Mouse (Mus musculus) brown adipose tissue, adult 24 weeks (tissue): ENCODE data around the gene Tbxas1. TPM values are rescaled to one million over a fixed set of nuclear protein-coding genes. Genes with fewer than 3 reads are reported as not detected.
A peak's percentile ranks its signal among the peaks of the same experiment; 100 is the strongest.

Experiments
- H3K27ac ChIP-seq: fragments of 200-500 bp; replicated peaks from 2 replicates; pipeline ENCODE4 v1.5.1; 2012; ENCODE audit warnings: low read depth, mild to moderate bottlenecking, low read length
- H3K4me1 ChIP-seq: fragments of 200-500 bp; 2 replicates; pipeline ENCODE4 v1.6.1; 2012; ENCODE audit warnings: low read length, mixed read lengths; ENCODE audit not compliant: control insufficient read depth, insufficient read depth, insufficient read length
- H3K4me3 ChIP-seq: fragments of 200-500 bp; 2 replicates; pipeline ENCODE4 v1.5.1; 2012; ENCODE audit warnings: low read depth, mild to moderate bottlenecking, low read length, moderate library complexity; ENCODE audit not compliant: insufficient read depth
- polyA plus RNA-seq: library from polyadenylated mRNA; stranded (reverse); fragments of >200 nt; gene quantifications from 2 replicates; pipeline ENCODE4 v1.2.4, GENCODE M21; 2012; ENCODE audit not compliant: missing spikeins, insufficient read depth, insufficient read length

Tbxas1 gene
- polyA plus RNA-seq, 1 experiment, result 1.4 TPM

DNA sequence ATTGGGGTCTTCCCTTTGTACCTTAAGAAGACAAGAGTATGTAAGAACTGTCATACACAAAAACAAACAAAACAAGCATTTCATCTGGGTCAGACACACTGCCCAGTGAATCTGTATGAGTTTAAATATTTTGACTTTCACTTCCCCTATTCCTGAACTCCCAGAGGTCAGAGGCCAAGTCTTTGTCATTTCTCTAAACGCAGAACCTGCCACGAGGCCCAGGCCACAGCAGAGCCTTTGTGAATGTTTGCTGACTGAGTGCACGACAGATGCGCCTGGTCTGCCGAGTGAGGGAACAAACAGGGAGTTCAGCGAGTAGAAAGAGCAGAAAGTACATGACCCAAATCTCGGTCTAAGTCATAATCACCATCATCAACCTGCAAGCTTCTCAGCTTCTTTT lies 4.2 kb upstream of the Tbxas1 start:
- peaks cover 9% of the 10 kb centered on the region for H3K4me1 ChIP-seq
- no peak overlapping the region for H3K27ac ChIP-seq
- no peak overlapping the region for H3K4me3 ChIP-seq

DNA sequence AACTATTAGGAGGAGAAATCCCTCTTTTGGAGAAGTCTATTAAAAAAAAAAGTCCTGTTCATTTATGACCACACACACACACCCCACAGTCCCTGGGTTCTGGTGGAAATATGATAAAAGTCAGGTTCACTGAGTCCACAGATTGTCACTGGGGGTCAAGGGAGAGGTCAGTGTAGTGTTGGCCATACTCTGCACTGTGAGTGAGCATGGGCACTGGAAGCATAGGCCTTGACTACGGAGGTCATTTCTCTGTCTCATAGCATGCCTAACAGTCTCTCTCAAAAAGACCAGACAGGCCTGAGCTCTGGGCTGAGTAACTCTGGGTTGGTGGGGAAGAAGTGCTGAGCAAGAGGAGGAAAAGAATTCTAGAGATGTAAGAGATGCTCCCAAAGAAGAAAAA lies 1.9 kb upstream of the Tbxas1 start:
- Histone ChIP-seq H3K27ac (no peak overlapping the region), H3K4me1 (peaks cover 9% of the 10 kb centered on the region), H3K4me3 (no peak overlapping the region)

DNA sequence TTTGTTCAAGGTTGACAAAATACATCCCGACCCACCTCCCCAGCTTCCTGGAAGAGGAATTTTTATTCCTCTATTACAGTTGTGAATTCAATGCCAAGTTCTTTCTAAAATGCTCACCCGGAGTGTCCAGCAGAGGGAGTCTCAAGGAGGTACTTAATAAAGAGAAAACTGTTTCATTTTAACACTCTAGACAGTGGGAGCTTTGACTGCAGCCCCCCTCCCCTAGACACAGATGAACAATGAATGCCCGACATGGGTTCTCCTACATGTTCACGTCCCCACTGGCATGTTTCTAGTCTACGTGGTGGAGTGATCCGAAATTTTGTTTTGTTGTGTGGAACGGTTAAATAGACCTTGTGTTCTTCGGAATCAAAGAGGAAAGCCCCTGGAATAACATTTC lies 1.2 kb upstream of the Tbxas1 start:
- Histone ChIP-seq H3K4me1 (peaks cover 9% of the 10 kb centered on the region), H3K27ac (no peak overlapping the region), H3K4me3 (peak overlapping the region; percentile 68)

DNA sequence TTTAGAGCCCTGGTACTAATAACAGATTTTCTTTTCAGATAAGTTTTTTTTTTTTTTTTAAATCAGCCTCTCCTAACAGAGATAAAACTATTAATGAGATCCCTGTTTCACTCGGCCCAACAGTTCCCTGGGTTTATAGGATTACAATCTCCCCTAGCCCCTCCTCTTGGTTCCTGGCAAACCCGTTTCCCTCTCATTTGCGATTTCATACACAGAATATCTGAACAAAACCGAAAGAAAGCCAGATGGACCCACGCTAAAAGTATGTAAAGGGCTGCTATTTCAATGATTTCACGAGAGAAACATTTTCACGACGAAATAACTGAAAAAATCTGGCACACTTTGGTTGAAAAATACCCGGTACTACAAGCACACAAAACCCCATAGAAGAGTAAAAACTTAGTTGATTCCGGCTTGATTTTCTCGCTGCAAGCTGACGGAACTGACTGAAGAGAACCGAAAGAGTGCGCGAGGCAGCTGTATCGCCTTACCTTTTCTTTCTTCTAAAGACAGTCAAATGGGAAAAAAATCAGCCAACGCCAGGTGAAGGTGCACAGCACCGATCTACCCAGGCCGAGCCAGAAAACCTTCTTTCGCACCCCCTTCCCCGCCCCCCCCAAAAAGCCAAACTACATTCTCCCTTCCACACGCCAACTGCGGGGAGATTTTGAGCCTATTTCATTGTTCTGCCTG lies 493 bp upstream of the Tbxas1 start:
- peak overlapping the region; percentile 75 for H3K27ac ChIP-seq
- peak overlapping the region; percentile 98 for H3K4me3 ChIP-seq
- peaks cover 9% of the 10 kb centered on the region for H3K4me1 ChIP-seq

DNA sequence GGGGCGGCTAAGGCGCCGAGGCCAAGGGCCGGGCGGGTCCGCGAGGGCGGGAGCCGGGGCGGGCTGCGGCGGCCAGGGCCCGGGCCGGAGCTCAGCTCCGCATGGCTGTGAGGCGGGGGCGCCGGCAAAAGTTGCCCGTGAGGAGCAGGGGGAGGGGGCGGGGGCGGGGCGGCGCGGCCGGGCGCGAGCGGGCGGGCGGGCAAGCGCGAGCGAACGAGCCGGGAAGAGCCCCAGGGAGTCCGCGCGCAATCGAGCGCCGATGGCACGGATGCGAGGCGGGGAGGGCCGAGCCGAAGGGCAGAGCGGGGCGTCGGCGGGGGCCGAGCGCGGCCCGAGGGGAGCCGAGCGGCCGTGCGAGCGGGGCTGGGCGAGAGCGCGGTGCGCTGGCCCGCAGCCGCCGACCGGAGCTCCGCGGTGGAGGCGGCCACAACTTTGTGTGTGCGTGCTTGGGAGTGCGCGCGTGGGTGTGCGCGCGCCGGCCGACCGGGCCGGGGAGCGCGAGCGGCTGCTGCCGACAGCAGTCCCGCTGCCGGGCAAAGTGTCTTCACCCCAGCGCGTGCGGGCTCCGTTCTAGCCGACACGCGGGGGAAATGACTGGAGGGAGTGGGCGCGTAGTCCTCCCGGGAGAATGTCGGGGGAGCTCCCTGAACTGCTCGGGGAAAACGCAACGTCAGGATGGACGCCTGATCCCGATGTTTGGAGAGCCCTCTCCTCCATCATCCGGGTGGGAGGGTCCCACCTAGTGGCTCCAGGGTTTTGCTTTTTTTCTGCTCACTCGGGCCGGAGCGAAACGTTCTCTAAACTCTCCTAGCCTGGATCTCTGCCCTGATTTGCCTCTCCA lies 1.1 kb downstream of the Tbxas1 start, which contains the start of gene Hipk2:
Hipk2 (minus strand) TSS at position 95 of the 841 bp plus-strand sequence.
- H3K4me3 ChIP-seq, result peak within 1 kb of the TSS; percentile 98
- H3K27ac ChIP-seq, result peak within 1 kb of the TSS; percentile 78
- peaks cover 3% of the 10 kb centered on the region; the same call in 1 of the 2 replicates for H3K4me1 ChIP-seq

DNA sequence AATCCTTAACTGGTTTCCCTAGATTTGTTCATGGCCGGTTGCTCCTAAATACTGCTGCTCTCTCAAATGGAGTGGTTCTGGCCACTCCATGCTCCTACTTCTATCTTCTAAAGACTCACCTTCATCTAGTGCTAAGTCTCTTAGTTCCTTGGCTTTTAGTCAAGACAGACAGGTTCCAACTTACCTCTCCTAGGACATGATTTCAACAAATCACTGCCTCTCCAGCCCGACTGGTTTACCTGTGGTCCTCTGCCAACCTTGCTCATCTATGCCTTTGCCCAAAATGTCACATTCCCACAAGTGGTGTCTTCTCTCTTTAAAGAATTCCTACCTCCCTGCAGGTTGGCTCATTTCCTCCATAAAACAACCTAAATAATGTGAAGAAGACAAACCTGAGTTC lies 2.5 kb downstream of the Tbxas1 start:
- Histone ChIP-seq H3K27ac (no peak overlapping the region), H3K4me3 (no peak overlapping the region), H3K4me1 (peaks cover 3% of the 10 kb centered on the region; the same call in 1 of the 2 replicates)

DNA sequence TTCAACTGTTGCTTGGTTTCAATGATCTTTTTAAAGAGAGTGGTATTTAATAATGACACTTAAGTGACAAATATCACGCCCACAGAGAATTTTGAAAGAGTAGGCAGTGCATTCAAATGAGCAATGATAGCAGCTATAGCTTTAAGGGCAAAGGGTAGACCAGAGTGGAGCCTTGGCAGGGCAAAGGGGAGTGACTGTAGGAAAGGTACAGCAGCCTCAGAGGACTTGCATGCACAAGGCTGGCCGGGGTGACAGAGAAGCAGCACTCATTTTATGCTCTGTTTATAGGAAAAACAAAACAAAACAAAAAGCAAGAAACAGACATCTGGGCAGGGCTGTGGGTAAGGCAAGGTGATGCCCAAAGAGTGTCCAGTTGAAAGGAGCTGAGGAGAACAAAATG lies 6.3 kb downstream of the Tbxas1 start:
- Histone ChIP-seq H3K27ac (no peak overlapping the region), H3K4me3 (no peak overlapping the region), H3K4me1 (no peaks in the 10 kb centered on the region)

DNA sequence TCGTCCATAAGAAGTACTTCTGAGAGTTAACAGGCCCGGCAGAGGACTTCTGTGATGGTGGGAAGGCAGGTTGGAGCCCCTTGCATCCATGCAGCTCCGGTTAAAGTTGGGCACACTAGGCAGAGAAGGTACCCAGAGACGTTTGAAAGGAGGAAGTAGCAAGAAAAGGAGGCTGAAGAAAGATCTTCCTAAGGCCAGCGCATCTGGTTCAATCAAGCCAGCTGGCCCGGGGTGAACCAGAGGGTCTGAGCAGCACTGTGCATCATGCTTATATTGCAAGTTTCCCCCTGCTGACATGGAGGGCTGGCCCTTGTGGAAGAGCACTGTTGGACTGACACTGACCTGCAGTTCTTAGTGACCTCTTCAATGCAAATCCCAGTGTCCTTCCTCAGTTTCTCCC lies 6.8 kb downstream of the Tbxas1 start:
- Histone ChIP-seq H3K4me1 (no peaks in the 10 kb centered on the region), H3K4me3 (no peak overlapping the region), H3K27ac (no peak overlapping the region)

DNA sequence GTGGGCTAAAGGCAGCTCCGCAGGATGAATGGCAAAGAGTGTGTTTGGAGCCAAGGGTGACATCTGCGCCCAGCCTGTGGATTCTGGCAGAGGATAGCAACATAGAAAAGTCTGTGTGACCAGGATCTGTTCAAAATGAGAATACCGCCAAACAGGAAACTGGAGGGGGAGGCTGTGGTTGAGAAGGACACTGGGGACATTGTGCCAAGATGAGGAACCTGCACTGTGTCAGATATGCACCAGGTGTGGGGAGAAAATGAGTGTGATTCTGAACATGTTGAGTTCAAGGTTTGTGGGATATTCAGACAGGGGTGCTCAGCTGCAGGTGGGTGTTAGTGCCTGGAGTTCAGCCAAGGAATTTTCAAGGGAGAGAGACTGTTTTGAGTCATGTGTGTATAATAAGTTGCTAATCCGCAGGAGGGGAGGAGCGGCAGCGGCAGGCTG lies 7.5 kb downstream of the Tbxas1 start:
- Histone ChIP-seq H3K4me1 (0 out of 2 replicates have a peak, but pooled peaks cover under 1% of the 10 kb centered on the region), H3K4me3 (no peak overlapping the region), H3K27ac (no peak overlapping the region)

DNA sequence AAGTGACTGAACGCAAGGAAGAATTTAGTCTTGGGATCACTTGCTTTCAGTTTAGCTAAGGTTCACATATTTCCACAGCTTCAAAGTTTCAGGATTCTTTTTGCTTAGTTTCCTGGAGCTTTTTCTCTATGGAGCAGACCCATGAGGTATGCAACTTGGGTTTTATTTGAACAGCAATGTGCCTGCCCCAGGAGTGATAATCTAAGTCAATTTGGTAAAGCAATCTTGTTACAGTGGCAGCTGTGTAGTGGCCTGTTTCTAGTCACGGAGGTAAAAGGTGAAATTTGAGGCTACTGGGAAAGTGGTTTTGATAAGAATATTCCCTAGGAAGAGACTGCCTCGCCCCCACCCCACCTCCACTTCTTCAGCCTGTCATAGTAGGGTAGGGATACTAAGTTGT lies 9.3 kb downstream of the Tbxas1 start:
- Histone ChIP-seq H3K27ac (no peak overlapping the region), H3K4me3 (no peak overlapping the region), H3K4me1 (peaks cover 2% of the 10 kb centered on the region; the same call in 1 of the 2 replicates)

DNA sequence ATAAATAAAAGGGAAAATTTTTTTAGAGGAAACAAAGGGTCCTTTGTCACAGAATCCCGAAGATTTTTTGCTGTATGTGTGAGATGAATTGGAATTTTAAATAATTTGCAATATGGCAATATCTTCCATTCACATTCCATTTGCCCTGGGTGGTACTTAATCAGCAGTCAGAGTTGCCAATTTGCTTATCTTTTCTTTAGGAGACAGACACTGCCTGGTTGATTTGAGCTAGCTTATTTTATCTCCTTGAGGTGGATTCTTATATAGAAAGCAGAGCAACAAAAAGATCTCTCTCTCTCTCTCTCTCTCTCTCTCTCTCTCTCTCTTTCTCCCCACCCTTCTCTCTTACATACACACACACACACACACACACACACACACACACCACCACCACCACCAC lies 9.9 kb downstream of the Tbxas1 start:
- Histone ChIP-seq H3K27ac (no peak overlapping the region), H3K4me1 (peaks cover 2% of the 10 kb centered on the region; the same call in 1 of the 2 replicates), H3K4me3 (no peak overlapping the region)

DNA sequence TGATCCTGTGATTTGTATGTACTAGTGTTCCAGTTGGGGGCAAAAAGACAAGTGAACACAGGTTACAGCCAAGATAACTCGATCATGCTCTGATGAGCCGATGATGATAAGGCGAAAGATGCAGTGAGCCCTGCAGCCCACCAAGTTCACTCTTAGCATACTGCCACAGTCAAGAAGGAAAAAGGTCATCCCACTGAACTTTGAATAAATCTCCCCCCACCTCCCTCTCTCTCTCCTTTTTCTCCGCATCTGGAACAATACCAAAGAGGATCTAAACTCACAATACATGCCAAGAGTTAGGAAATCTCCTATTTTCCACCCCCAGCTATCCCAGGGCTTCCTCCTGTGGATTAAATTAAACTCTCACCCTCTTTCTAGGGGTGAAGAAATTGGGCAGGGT lies 12.2 kb downstream of the Tbxas1 start:
- no peak overlapping the region for H3K4me3 ChIP-seq
- H3K27ac ChIP-seq, result peak overlapping the region; percentile 73
- peaks cover 2% of the 10 kb centered on the region; the same call in 1 of the 2 replicates for H3K4me1 ChIP-seq

DNA sequence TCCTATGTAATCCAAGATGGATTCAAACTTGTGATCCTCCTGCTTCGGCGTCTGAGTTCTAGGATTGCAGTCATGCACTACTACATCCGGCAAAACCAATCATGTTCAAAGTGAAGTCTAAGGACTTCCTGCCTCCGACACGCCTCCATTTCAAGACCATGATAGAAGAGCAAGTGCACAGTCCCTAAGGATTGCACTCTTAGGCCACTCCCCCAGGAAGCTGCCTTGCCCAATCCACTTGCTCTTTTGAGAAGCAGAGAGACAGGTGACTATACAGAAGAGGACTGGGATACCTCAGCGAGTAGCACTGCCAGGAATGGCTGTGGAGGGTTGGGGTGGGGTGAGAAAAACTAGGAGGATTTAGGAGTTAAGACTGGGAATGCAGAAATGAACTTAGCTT lies 14.0 kb downstream of the Tbxas1 start:
- H3K27ac ChIP-seq, result no peak overlapping the region
- H3K4me1 ChIP-seq, result peaks cover 2% of the 10 kb centered on the region; the same call in 1 of the 2 replicates
- no peak overlapping the region for H3K4me3 ChIP-seq

DNA sequence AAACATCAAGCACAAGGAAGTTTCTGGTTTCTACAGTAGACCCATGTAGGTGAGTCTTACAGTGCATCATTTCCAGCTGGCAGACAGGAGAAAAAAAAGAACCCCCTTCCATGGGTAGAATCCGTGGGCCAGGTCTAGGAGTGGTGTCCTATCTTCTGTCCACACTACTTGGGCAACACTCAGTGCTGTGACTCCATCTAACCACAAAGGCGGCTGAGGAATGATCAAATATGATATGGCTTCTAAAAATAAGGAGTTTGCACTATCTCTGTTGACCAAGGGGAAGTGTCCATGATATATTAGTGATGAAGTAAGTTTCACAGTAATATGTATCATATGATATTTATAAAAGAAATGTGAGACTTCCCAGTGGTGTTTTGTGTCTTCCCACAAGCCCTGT lies 16.8 kb downstream of the Tbxas1 start:
- Histone ChIP-seq H3K27ac (no peak overlapping the region), H3K4me3 (no peak overlapping the region)

DNA sequence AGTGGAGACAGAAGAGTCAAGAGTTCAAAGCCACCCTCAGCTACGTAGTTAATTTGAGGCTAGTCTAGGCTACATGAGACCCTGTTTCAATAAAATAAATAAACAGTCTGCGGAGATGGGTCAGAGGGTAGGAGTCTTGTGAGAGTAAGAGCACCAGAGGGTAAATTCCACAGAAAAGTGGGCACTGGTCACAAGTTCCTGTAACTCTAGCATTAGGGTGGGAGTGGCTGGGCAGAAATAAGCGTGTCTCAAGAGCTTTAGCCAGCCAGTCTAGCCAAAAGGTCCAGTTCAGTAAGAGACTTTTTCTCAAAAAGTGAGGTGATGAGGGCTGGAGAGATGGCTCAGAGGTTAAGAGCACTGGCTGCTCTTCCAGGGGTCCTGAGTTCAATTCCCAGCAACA lies 18.4 kb downstream of the Tbxas1 start:
- Histone ChIP-seq H3K4me1 (no peaks in the 10 kb centered on the region), H3K4me3 (no peak overlapping the region), H3K27ac (no peak overlapping the region)

More for the DNA sequence above, 16.8 kb downstream of the Tbxas1 start:
- peaks cover 2% of the 10 kb centered on the region; the same call in 1 of the 2 replicates for H3K4me1 ChIP-seq
